26 mouse cellular contexts compared by ENCODE assay signal in the genomic region with DNA sequence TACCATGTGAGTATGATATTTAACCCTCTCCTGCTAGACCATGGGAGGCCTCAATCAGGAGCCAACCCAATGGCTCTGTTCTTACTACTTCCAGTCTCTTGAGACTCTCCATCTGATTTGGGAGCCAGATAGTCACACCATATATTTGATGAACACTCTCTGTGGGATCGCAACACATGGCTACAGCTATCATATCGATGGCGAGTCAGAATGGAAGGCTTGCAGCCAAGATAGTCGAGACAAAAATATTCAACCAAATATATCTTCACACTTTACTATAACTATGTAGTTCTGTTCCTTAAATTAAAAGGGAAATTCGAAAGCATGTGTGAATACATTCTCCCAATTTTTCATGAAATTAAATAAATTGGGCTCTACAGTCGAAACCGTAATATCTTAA.
DNase-seq lines count a peak whose midpoint lies in the region; ATAC-seq and TF ChIP-seq lines count a peak whose summit lies in the region.
"Had no signal": no experiment of that assay in that cellular context is flagged by ENCODE, and none has a peak within 500 bp of the region (broad histone marks: within the 10 kb centered on the region; RNA-seq: fewer than 3 reads in every experiment).

No protein-coding gene starts in this region.

- WGBS in forebrain, postnatal 0 days = 68% methylated on average over 7 of the region's 7 CpGs
- WGBS in forebrain, embryonic 10.5 days = 95% methylated on average over 7 of the region's 7 CpGs
- 96% methylated on average over 7 of the region's 7 CpGs for WGBS in intestine, embryonic 14.5 days
- 93% methylated on average over 7 of the region's 7 CpGs for WGBS in intestine, embryonic 16.5 days
- WGBS in midbrain, embryonic 16.5 days = 97% methylated on average over 7 of the region's 7 CpGs

- H3K4me2 ChIP-seq in forebrain, postnatal 0 days (ENCODE audit: low read depth) = no peak overlapping the region
- H3K4me2 ChIP-seq in intestine, embryonic 14.5 days (ENCODE audit: low read length) = no peak overlapping the region
- no peak overlapping the region for H3K4me2 ChIP-seq in intestine, embryonic 16.5 days (ENCODE audit: low read depth, low read length)
- H3K4me2 ChIP-seq in midbrain, embryonic 16.5 days (ENCODE audit: low read length) = no peak overlapping the region
- H3K4me2 ChIP-seq: embryonic facial prominence, embryonic 13.5 days; embryonic facial prominence, embryonic 15.5 days; forebrain, embryonic 13.5 days; forebrain, embryonic 15.5 days had no signal

- H3K27ac ChIP-seq in forebrain, postnatal 0 days (ENCODE audit: low read depth, low read length) = no peak overlapping the region
- no peak overlapping the region for H3K27ac ChIP-seq in forebrain, embryonic 10.5 days
- no peak overlapping the region for H3K27ac ChIP-seq in intestine, embryonic 14.5 days (ENCODE audit: low read depth)
- no peak overlapping the region for H3K27ac ChIP-seq in intestine, embryonic 16.5 days (ENCODE audit: low read length)
- H3K27ac ChIP-seq in midbrain, embryonic 16.5 days (ENCODE audit: low read length) = no peak overlapping the region
- H3K27ac ChIP-seq: embryonic facial prominence, embryonic 13.5 days; embryonic facial prominence, embryonic 15.5 days; forebrain, embryonic 13.5 days; forebrain, embryonic 15.5 days had no signal

- H3K9me3 ChIP-seq in forebrain, postnatal 0 days (ENCODE audit: low read length) = no peaks in the 10 kb centered on the region
- no peaks in the 10 kb centered on the region for H3K9me3 ChIP-seq in forebrain, embryonic 10.5 days
- H3K9me3 ChIP-seq in intestine, embryonic 14.5 days (ENCODE audit: control insufficient read depth, low read length) = no peaks in the 10 kb centered on the region
- no peaks in the 10 kb centered on the region for H3K9me3 ChIP-seq in intestine, embryonic 16.5 days (ENCODE audit: control insufficient read depth, low read length)
- H3K9me3 ChIP-seq in midbrain, embryonic 16.5 days (replicated peaks; ENCODE audit: control insufficient read depth, low read length, poor library complexity, severe bottlenecking) = no peaks in the 10 kb centered on the region
- H3K9me3 ChIP-seq: embryonic facial prominence, embryonic 13.5 days; embryonic facial prominence, embryonic 15.5 days; forebrain, embryonic 13.5 days; forebrain, embryonic 15.5 days; G1E had no signal

- ATAC-seq in forebrain, postnatal 0 days = peak; percentile 12; the same call in 1 of the 2 replicates
- no peak for ATAC-seq in intestine, embryonic 14.5 days (replicated peaks; ENCODE audit: low FRiP score, low TSS enrichment, low read depth)
- no peak for ATAC-seq in intestine, embryonic 16.5 days
- ATAC-seq in midbrain, embryonic 16.5 days = no peak
- ATAC-seq: CD4-positive, CD25-positive, alpha-beta regulatory T cell, adult 4 months; forebrain, embryonic 13.5 days; forebrain, embryonic 15.5 days had no signal

- no peak overlapping the region for H3K4me3 ChIP-seq in forebrain, postnatal 0 days (ENCODE audit: low read depth, low read length)
- no peak overlapping the region for H3K4me3 ChIP-seq in forebrain, embryonic 10.5 days
- H3K4me3 ChIP-seq in intestine, embryonic 14.5 days (ENCODE audit: low read depth, low read length) = no peak overlapping the region
- no peak overlapping the region for H3K4me3 ChIP-seq in intestine, embryonic 16.5 days (ENCODE audit: low read length)
- no peak overlapping the region for H3K4me3 ChIP-seq in midbrain, embryonic 16.5 days (ENCODE audit: low read depth, low read length)
- H3K4me3 ChIP-seq: embryonic facial prominence, embryonic 13.5 days; embryonic facial prominence, embryonic 15.5 days; erythroblast, embryonic 14.5 days; forebrain, embryonic 13.5 days; forebrain, embryonic 15.5 days had no signal

- no peaks in the 10 kb centered on the region for H3K27me3 ChIP-seq in forebrain, postnatal 0 days (ENCODE audit: insufficient read depth, low read length)
- no peaks in the 10 kb centered on the region for H3K27me3 ChIP-seq in forebrain, embryonic 10.5 days (ENCODE audit: poor library complexity, severe bottlenecking)
- no peaks in the 10 kb centered on the region for H3K27me3 ChIP-seq in intestine, embryonic 14.5 days (replicated peaks; ENCODE audit: control insufficient read depth, insufficient read depth, low read length)
- no peaks in the 10 kb centered on the region for H3K27me3 ChIP-seq in intestine, embryonic 16.5 days (replicated peaks; ENCODE audit: control insufficient read depth, insufficient read depth, low read length)
- no peaks in the 10 kb centered on the region for H3K27me3 ChIP-seq in midbrain, embryonic 16.5 days (ENCODE audit: control insufficient read depth, insufficient read depth, low read depth, low read length)
- H3K27me3 ChIP-seq: CH12.LX; embryonic facial prominence, embryonic 13.5 days; embryonic facial prominence, embryonic 15.5 days; forebrain, embryonic 13.5 days; forebrain, embryonic 15.5 days had no signal

- no peak for TF ChIP-seq CTCF in forebrain, postnatal 0 days (IDR thresholded peaks at IDR 0.05; ENCODE audit: low read depth)

- H3K36me3 ChIP-seq in forebrain, postnatal 0 days (ENCODE audit: insufficient read depth) = no peaks in the 10 kb centered on the region
- H3K36me3 ChIP-seq in forebrain, embryonic 10.5 days (replicated peaks) = no peaks in the 10 kb centered on the region
- H3K36me3 ChIP-seq in intestine, embryonic 14.5 days (ENCODE audit: control insufficient read depth, insufficient read depth, low read length) = no peaks in the 10 kb centered on the region
- no peaks in the 10 kb centered on the region for H3K36me3 ChIP-seq in intestine, embryonic 16.5 days (ENCODE audit: control insufficient read depth, insufficient read depth, low read length)
- no peaks in the 10 kb centered on the region for H3K36me3 ChIP-seq in midbrain, embryonic 16.5 days (ENCODE audit: control insufficient read depth, insufficient read depth, low read length)
- H3K36me3 ChIP-seq: embryonic facial prominence, embryonic 13.5 days; embryonic facial prominence, embryonic 15.5 days; forebrain, embryonic 15.5 days had no signal

- H3K4me1 ChIP-seq in forebrain, postnatal 0 days (ENCODE audit: insufficient read depth) = no peaks in the 10 kb centered on the region
- H3K4me1 ChIP-seq in forebrain, embryonic 10.5 days = peaks cover 13% of the 10 kb centered on the region
- H3K4me1 ChIP-seq in intestine, embryonic 14.5 days (replicated peaks; ENCODE audit: control insufficient read depth, insufficient read depth, low read length) = no peaks in the 10 kb centered on the region
- H3K4me1 ChIP-seq in intestine, embryonic 16.5 days (ENCODE audit: control insufficient read depth, insufficient read depth, low read length) = peaks cover 7% of the 10 kb centered on the region; the same call in 1 of the 2 replicates
- peaks cover 5% of the 10 kb centered on the region for H3K4me1 ChIP-seq in midbrain, embryonic 16.5 days (ENCODE audit: control insufficient read depth, insufficient read depth, low read length)
- H3K4me1 ChIP-seq: forebrain, embryonic 15.5 days had no signal

- H3K9ac ChIP-seq in forebrain, postnatal 0 days = no peak overlapping the region
- no peak overlapping the region for H3K9ac ChIP-seq in intestine, embryonic 14.5 days (ENCODE audit: low read length)
- H3K9ac ChIP-seq in intestine, embryonic 16.5 days (ENCODE audit: low read depth, low read length) = no peak overlapping the region
- no peak overlapping the region for H3K9ac ChIP-seq in midbrain, embryonic 16.5 days (ENCODE audit: low read depth, low read length)
- H3K9ac ChIP-seq: embryonic facial prominence, embryonic 13.5 days; embryonic facial prominence, embryonic 15.5 days; forebrain, embryonic 13.5 days; forebrain, embryonic 15.5 days had no signal

- no peak for DNase-seq in forebrain, postnatal 0 days
- DNase-seq in forebrain, embryonic 10.5 days (ENCODE audit: extremely low spot score, low spot score) = no peak
- DNase-seq in intestine, embryonic 14.5 days (ENCODE audit: low spot score) = peak; percentile 7
- DNase-seq in right cerebral cortex, adult 18-20 months = peak; percentile 23
- DNase-seq in right cerebral cortex, postnatal 36 days (ENCODE audit: low spot score in 2 of 2) = no peak
- DNase-seq in NIH3T3 (ENCODE audit: low read depth) = peak; percentile 12
- DNase-seq: adrenal gland, adult 2 months; adrenal gland, postnatal 10 days; adrenal gland, postnatal 25 days; B cell, adult 2 months; cerebellum, adult 18-20 months; cerebellum, adult 8-10 months; cerebellum, adult 9-11 months; cerebellum, postnatal 14 days; cerebellum, postnatal 36 days; embryo, embryonic 11 days had no signal

Comparison
In these comparisons a context has a peak if more than half of its experiments do, and no peak if none do; other contexts are left out.
1. DNase-seq: peak in intestine, embryonic 14.5 days (single experiment), right cerebral cortex, adult 18-20 months (single experiment) and NIH3T3 (single experiment); none in forebrain, postnatal 0 days (single experiment), forebrain, embryonic 10.5 days (single experiment) and right cerebral cortex, postnatal 36 days (0 of 2).